Mouse (Mus musculus) c-Kit-negative CD71-positive TER-119-positive erythroid progenitor cells, embryonic 14.5 days (primary cell): ENCODE measurements around the gene Lrriq1.

Experiments used
- DNase-seq: peaks from one replicate; pipeline ENCODE4 v3.0.0-alpha.2; 2013; ENCODE audit warnings: low read depth, low spot score

Lrriq1 gene

DNA sequence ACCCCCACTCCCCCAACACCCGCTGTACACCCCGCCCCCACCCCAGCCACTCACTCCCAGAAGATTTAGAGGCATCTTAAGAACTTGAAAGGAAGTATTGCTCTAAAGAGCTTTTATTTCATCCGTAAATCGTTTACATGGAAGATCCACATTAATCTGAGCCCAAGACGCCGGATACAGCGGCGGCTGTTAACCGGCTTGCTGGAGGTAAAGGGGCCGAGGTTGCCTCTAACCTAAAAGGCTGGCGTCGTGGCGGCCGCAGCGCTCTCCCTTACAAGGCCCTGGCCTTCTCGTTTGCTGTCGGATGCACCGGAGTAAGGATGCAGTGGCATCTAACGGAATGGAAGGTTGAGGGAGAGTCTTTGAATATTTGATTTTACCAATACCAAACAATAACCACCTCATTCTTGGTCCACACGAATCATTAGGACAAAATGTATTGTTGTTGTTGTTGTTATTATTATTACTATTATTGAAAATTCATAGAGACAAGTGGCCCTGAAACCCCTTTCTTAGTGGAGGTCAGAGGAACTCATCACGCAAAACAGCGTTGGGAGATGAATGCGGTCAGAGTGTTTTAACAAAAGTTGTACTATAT is 206.9 kb downstream of the Lrriq1 start:
- DNase-seq = no peak

DNA sequence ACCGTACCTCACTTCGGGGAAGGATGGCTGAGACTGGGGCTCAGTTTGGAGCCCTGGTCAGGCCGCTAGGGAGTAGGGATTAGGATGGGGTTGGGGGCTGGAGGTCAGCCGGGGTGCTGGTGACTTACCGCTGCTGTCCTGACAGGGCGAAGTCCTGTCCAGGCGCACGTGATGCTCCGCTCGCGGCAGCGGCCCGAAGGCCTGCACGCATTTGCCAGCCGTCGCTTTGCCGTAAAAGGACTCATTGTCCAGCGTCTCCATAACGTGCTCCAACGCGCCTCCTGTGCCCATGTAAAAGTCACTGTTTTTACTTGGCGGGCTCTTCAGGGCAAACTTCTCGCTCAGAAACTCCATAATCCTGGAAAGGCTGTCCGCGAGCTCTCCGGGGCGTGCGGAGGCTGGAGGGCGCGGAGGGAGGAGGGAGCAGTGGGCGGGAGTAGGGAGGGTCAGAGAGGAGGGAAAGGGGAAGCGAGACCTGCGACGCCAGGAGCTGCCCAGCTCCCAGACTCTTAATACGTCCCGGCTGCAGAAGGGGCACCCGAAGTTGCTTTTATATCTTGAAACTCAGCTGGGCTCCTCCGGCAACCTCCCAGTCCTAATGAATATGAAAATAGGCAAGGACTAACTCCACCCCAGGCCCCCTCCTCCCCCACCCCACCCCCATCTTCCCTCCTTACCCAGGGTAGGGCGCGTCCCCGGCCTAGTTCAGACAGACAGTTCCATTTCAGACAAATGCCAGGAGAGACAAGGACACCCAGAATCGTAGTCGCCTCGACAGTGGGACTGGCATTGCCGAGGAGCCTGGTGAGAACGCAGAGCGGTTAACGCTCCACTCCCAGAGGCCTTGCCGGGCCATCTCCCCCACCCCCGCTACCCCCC is 207.6 kb downstream of the Lrriq1 start:
- DNase-seq = no peak

- no peak for DNase-seq
Observed at GRCm38 (mm10) chr10:103027931-103028252, 208.2 kb downstream of the Lrriq1 start.

DNA sequence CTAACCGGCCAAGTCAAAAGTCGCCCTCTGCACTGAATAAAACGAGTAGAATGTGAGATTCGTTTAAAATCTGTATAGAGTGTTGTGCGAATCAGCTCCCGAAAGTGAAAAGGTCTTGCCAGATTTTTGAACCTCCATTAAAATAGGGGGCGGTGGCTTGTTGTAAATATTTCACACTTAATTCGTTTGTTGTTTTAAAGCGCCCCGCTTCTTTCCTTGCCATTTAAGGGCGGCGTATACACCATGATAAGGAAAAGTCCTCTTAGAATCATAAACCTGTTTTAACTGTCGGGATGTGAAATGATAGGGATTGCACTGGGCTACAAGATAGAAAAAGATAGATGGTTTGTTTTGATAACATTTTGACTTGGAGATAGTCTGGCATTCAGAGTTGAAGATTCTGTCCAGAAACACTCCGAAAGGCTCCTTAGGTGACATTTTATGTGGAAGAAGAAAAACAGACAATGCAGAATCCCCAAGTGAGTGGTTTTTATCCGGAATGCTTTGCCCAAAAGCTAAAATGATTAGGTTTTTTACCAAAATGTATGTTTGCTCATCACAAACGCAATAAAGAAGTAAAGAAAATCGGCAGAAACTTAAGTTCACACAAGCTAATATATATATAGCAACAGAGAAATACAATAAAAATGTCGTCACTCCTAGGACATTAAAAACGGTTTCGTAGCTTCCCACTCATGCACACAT is 208.7 kb downstream of the Lrriq1 start:
- no peak for DNase-seq

DNA sequence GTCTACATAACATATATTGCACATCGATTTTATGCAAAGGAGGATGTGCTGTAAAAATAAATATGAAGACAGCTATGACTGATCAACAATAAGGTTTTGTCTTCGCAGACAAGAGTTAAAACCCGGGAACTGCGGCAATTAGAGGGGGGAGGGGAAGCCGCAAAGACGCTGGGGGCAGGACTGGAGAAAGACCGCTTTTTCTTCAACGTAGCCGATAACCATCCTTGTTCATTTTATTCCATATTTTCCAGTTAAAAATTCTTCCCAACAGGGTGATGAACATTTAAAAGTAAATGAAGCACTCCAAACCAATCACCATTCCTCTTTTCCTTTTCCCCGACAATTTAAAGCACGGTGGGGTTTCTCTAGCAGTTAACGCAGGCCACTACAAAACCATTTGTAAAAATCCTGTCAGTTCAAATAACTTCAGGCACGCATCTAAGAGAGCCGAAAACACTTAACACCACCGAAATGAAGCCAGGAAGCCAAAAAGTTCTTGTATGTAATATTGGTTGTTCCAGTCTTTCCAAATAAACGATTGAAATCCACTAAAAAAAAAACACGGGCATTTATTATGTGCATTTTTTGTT is 209.4 kb downstream of the Lrriq1 start:
- DNase-seq = no peak

DNA sequence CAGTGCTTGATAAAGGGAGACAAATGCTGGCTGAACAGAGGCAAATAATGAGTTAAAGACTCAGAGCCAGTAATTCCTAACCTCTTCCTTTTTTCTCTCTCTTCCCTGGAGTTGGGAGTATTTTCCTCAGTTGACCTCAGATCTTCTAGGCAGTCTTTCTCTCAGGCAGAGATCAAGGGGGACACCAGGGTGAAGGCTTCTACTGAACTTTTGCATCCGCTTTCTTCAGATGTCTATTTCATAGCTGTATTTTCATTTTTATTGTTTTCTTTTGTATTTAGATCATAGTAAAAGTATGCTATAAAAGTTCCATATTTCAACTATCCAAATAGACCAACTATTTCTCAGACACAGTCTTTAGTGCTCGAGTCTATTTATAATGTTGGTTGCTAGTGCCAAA is 233.6 kb downstream of the Lrriq1 start:
- no peak for DNase-seq

DNA sequence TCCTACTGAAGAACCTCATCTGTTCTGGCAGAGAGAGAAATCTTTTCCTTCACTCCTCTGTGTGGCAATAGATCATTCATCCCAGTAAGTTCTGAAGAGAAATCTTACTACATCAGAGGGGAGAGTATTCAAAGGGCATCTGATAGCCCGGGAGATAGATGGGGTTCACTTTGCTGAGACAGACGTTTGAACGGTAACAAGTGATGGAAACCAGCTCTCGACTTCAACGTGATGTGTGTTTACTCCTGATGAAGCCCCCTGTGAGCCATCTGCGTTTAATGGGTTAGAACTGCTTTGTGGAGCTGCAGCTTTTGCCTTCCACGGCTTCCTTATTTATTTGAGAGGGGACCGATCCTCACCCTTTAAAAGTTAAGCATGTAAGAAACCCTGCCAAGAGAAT is 235.2 kb downstream of the Lrriq1 start:
- DNase-seq = no peak

DNA sequence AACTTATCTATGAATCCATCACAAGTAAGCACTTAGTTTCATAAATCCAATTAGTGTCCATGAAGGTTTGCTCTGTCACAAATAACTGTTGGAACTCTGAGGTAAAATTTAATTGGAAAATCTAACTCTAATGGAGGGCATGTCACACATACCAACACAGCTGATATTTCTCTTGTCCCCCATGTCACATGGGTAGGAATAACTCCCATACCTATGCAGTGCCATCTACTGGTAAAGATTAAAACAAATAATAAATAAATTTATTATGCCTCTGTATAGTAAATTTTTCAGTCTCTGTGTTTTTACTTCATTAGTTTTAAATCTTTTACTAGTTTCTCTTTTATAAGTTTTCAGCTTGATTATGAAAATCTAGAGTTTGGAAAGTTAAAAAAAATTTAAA is 236.5 kb downstream of the Lrriq1 start:
- DNase-seq = no peak
